Mouse (Mus musculus): ENCODE data around the gene Plac8. TPM values are rescaled to one million over a fixed set of nuclear protein-coding genes. Genes with fewer than 3 reads are reported as not detected.

Gene Plac8
- polyA plus RNA-seq, 1 experiment from 2014 or later = 5.5 TPM

- no peaks in the 10 kb centered on the region for H3K27me3 ChIP-seq (ENCODE audit: control insufficient read depth, insufficient read depth, low read length)
- no peak for DNase-seq (ENCODE audit: low spot score)
- no peak overlapping the region for H3K4me2 ChIP-seq (ENCODE audit: low read depth, low read length)
- no peak overlapping the region for H3K27ac ChIP-seq (replicated peaks; ENCODE audit: low read depth, low read length)
- no peak for ATAC-seq (replicated peaks; ENCODE audit: insufficient number of reproducible peaks, low FRiP score, low TSS enrichment, low read depth)
- WGBS = 87% methylated on average over 2 of the region's 2 CpGs
- no peaks in the 10 kb centered on the region for H3K4me1 ChIP-seq (ENCODE audit: control insufficient read depth, insufficient read depth, low read length)
- H3K9me3 ChIP-seq (replicated peaks; ENCODE audit: control insufficient read depth, low read length) = no peaks in the 10 kb centered on the region
- H3K9ac ChIP-seq (replicated peaks; ENCODE audit: low read length) = no peak overlapping the region
- H3K4me3 ChIP-seq (ENCODE audit: low read depth, low read length) = no peak overlapping the region
- H3K36me3 ChIP-seq (replicated peaks; ENCODE audit: control insufficient read depth, insufficient read depth, low read depth, low read length) = no peaks in the 10 kb centered on the region
These were observed 51.8 kb downstream of the Plac8 start for GRCm38 (mm10) chr5:100520223-100520622.

- H3K4me3 ChIP-seq (ENCODE audit: low read depth, low read length) = peak overlapping the region; percentile 76
- H3K9ac ChIP-seq (replicated peaks; ENCODE audit: low read length) = peak overlapping the region; percentile 94
These were observed 53.0 kb downstream of the Plac8 start for GRCm38 (mm10) chr5:100519027-100519411.

GRCm38 (mm10) chr5:100518049-100519026 is 53.7 kb downstream of the Plac8 start, which contains the start of gene Cops4:
TSS of gene Cops4 (plus strand) at chr5:100518309.
- H3K27ac ChIP-seq (replicated peaks; ENCODE audit: low read depth, low read length) = peak within 1 kb of the TSS; percentile 52; the same call in 1 of the 2 replicates
- peak; percentile 99 for DNase-seq (ENCODE audit: low spot score)
- no peaks in the 10 kb centered on the region for H3K9me3 ChIP-seq (replicated peaks; ENCODE audit: control insufficient read depth, low read length)
- no peaks in the 10 kb centered on the region for H3K27me3 ChIP-seq (ENCODE audit: control insufficient read depth, insufficient read depth, low read length)
- peak within 1 kb of the TSS; percentile 76 for H3K4me3 ChIP-seq (ENCODE audit: low read depth, low read length)
- H3K9ac ChIP-seq (replicated peaks; ENCODE audit: low read length) = peak within 1 kb of the TSS; percentile 94
- no peaks in the 10 kb centered on the region for H3K36me3 ChIP-seq (replicated peaks; ENCODE audit: control insufficient read depth, insufficient read depth, low read depth, low read length)
- under 1% methylated on average over 63 of the region's 64 CpGs for WGBS
- ATAC-seq (replicated peaks; ENCODE audit: insufficient number of reproducible peaks, low FRiP score, low TSS enrichment, low read depth) = peak; percentile 100
- H3K4me1 ChIP-seq (ENCODE audit: control insufficient read depth, insufficient read depth, low read length) = no peaks in the 10 kb centered on the region
- peak within 1 kb of the TSS; percentile 59 for H3K4me2 ChIP-seq (ENCODE audit: low read depth, low read length)

More at GRCm38 (mm10) chr5:100519027-100519411, 53.0 kb downstream of the Plac8 start:
- peak overlapping the region; percentile 59 for H3K4me2 ChIP-seq (ENCODE audit: low read depth, low read length)
- DNase-seq (ENCODE audit: low spot score) (no peak), ATAC-seq (replicated peaks; ENCODE audit: insufficient number of reproducible peaks, low FRiP score, low TSS enrichment, low read depth) (no peak)
- H3K36me3 ChIP-seq (replicated peaks; ENCODE audit: control insufficient read depth, insufficient read depth, low read depth, low read length) = no peaks in the 10 kb centered on the region
- no peak overlapping the region for H3K27ac ChIP-seq (replicated peaks; ENCODE audit: low read depth, low read length)
- H3K9me3 ChIP-seq (replicated peaks; ENCODE audit: control insufficient read depth, low read length) = no peaks in the 10 kb centered on the region
- H3K4me1 ChIP-seq (ENCODE audit: control insufficient read depth, insufficient read depth, low read length) = no peaks in the 10 kb centered on the region
- H3K27me3 ChIP-seq (ENCODE audit: control insufficient read depth, insufficient read depth, low read length) = no peaks in the 10 kb centered on the region
- 6% methylated on average over 5 of the region's 5 CpGs for WGBS

- no peaks in the 10 kb centered on the region for H3K9me3 ChIP-seq (replicated peaks; ENCODE audit: control insufficient read depth, low read length)
- H3K4me2 ChIP-seq (ENCODE audit: low read depth, low read length) = no peak overlapping the region
- no peak overlapping the region for H3K4me3 ChIP-seq (ENCODE audit: low read depth, low read length)
- no peak overlapping the region for H3K27ac ChIP-seq (replicated peaks; ENCODE audit: low read depth, low read length)
- H3K36me3 ChIP-seq (replicated peaks; ENCODE audit: control insufficient read depth, insufficient read depth, low read depth, low read length) = no peaks in the 10 kb centered on the region
- H3K9ac ChIP-seq (replicated peaks; ENCODE audit: low read length) = no peak overlapping the region
- no peaks in the 10 kb centered on the region for H3K4me1 ChIP-seq (ENCODE audit: control insufficient read depth, insufficient read depth, low read length)
- H3K27me3 ChIP-seq (ENCODE audit: control insufficient read depth, insufficient read depth, low read length) = no peaks in the 10 kb centered on the region
- ATAC-seq (replicated peaks; ENCODE audit: insufficient number of reproducible peaks, low FRiP score, low TSS enrichment, low read depth) (no peak), DNase-seq (ENCODE audit: low spot score) (no peak)
These were observed 59.5 kb downstream of the Plac8 start for GRCm38 (mm10) chr5:100512576-100512975.

- whole genome bisulfite sequencing = 80% methylated on average over 11 of the region's 11 CpGs
- DNase-seq (ENCODE audit: low spot score) (no peak), ATAC-seq (replicated peaks; ENCODE audit: insufficient number of reproducible peaks, low FRiP score, low TSS enrichment, low read depth) (no peak)
- no peak overlapping the region for H3K4me2 ChIP-seq (ENCODE audit: low read depth, low read length)
- H3K4me3 ChIP-seq (ENCODE audit: low read depth, low read length) = no peak overlapping the region
- H3K4me1 ChIP-seq (ENCODE audit: control insufficient read depth, insufficient read depth, low read length) = no peaks in the 10 kb centered on the region
- H3K9ac ChIP-seq (replicated peaks; ENCODE audit: low read length) = no peak overlapping the region
- no peak overlapping the region for H3K27ac ChIP-seq (replicated peaks; ENCODE audit: low read depth, low read length)
- no peaks in the 10 kb centered on the region for H3K36me3 ChIP-seq (replicated peaks; ENCODE audit: control insufficient read depth, insufficient read depth, low read depth, low read length)
- no peaks in the 10 kb centered on the region for H3K9me3 ChIP-seq (replicated peaks; ENCODE audit: control insufficient read depth, low read length)
- no peaks in the 10 kb centered on the region for H3K27me3 ChIP-seq (ENCODE audit: control insufficient read depth, insufficient read depth, low read length)
These were observed 62.8 kb downstream of the Plac8 start for GRCm38 (mm10) chr5:100509247-100509646.

Other genes with a start within 250 kb of the Plac8 start
- 118 and 120 TPM in 2 replicates for gene Sec31a, start 156.0 kb downstream of the Plac8 start, polyA plus RNA-seq (2014; fragmentation: Nextera tagmentation; extraction: Ambion mirVana)
- gene Lin54, start 71.6 kb downstream of the Plac8 start, polyA plus RNA-seq (2014; fragmentation: Nextera tagmentation; extraction: Ambion mirVana) = 16.1 and 19.0 TPM in 2 replicates
- 258 and 263 TPM in 2 replicates for gene Cops4, start 53.9 kb downstream of the Plac8 start, polyA plus RNA-seq (2014; fragmentation: Nextera tagmentation; extraction: Ambion mirVana)
- gene Coq2, start 102.9 kb upstream of the Plac8 start, polyA plus RNA-seq (2014; fragmentation: Nextera tagmentation; extraction: Ambion mirVana) = 62.2 and 64.0 TPM in 2 replicates
- gene Hpse, start 147.5 kb upstream of the Plac8 start, polyA plus RNA-seq (2014; fragmentation: Nextera tagmentation; extraction: Ambion mirVana) = 1.1 and 2.2 TPM in 2 replicates
- 17.6 and 21.6 TPM in 2 replicates for gene Helq, start 226.4 kb upstream of the Plac8 start, polyA plus RNA-seq (2014; fragmentation: Nextera tagmentation; extraction: Ambion mirVana)
- 178 TPM in 2 replicates for gene Mrps18c, start 226.4 kb upstream of the Plac8 start, polyA plus RNA-seq (2014; fragmentation: Nextera tagmentation; extraction: Ambion mirVana)
- 25.2 and 33.4 TPM in 2 replicates for gene Abraxas1, start 248.7 kb upstream of the Plac8 start, polyA plus RNA-seq (2014; fragmentation: Nextera tagmentation; extraction: Ambion mirVana)